Mouse (Mus musculus): Measurements from ENCODE around the gene Crybg3. TPM values are rescaled to one million over a fixed set of nuclear protein-coding genes. Genes with fewer than 3 reads are reported as not detected.

The Crybg3 gene
- total and polyA plus RNA-seq, 3 experiments: 2.7 to 5.0 (median 2.8) TPM

DNA sequence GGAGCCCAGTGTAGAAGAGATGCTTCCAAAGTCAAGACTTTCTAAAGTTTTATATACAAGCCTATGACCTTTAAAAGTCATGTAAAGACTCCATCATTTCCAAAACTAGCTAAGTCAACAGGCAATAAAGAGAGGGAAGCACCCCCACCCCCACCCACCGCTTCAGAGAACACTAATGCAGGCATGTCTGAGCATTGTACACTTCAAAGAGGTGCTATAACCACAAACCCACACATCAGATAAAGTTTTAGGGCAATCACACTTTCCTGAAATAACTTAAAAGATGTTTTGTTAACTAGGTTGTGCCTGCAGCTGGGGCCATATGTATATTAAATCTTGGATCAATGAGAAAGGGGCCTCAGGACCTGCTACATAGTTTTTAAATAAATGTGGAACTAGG is 130.9 kb downstream of the Crybg3 start:
- H3K4me3 ChIP-seq (replicated peaks in 1 of 3; ENCODE audit: low read depth in 2 of 3, low read length in 2 of 3, poor library complexity in 1 of 3): no peak overlapping the region
- peaks cover under 1% of the 10 kb centered on the region for H3K9me3 ChIP-seq (replicated peaks; ENCODE audit: low read length)
- peaks cover 0 to 23% of the 10 kb centered on the region in 2 experiments; a peak in 3 of 4 replicates for H3K4me1 ChIP-seq (ENCODE audit: control insufficient read depth in 1 of 2, insufficient read depth in 2 of 2)
- no peak for DNase-seq (ENCODE audit: extremely low read depth)
- in situ Hi-C loops (cut with MboI; ENCODE audit: low pct_ligation_motif_present, low pct_unique_long_range_greater_than_20kb, low sequenced_read_pairs): loop anchor here (10.0 kb wide), 1 partner anchor 85 kb away; no protein-coding TSS in a partner anchor
- no peak overlapping the region for H3K4me2 ChIP-seq (ENCODE audit: insufficient read depth, low read depth, poor library complexity, severe bottlenecking)
- no peak overlapping the region for H3K9ac ChIP-seq (ENCODE audit: insufficient read depth, low read depth)
- peaks cover 20% of the 10 kb centered on the region for H3K79me2 ChIP-seq (replicated peaks; ENCODE audit: control insufficient read depth, extremely low read depth, insufficient read depth, poor library complexity, severe bottlenecking)
- H3K27ac ChIP-seq (ENCODE audit: insufficient read depth, low read depth): no peak overlapping the region
- H3K36me3 ChIP-seq (replicated peaks in 1 of 2; ENCODE audit: control insufficient read depth in 1 of 2, insufficient read depth in 1 of 2, low read length in 1 of 2): peaks cover 0 to under 1% of the 10 kb centered on the region in 2 experiments
- TF ChIP-seq SMC3 (IDR thresholded peaks at IDR 0.05; ENCODE audit: low read depth, low read length): no peak
- TF ChIP-seq ZMIZ1 (IDR thresholded peaks at IDR 0.05; ENCODE audit: low read depth, low read length): no peak
- TF ChIP-seq JUND (conservative IDR thresholded peaks at IDR 0.05; ENCODE audit: low read depth, low read length): no peak
- no peak for TF ChIP-seq TBP (conservative IDR thresholded peaks at IDR 0.05; ENCODE audit: low read depth, low read length)
- no peak for TF ChIP-seq E2F4 (IDR thresholded peaks at IDR 0.05; ENCODE audit: insufficient replicate concordance, low read depth, low read length)
- no peak for TF ChIP-seq BHLHE40 (IDR thresholded peaks at IDR 0.05; ENCODE audit: low read depth, low read length)
- TF ChIP-seq CHD1 (IDR thresholded peaks at IDR 0.05; ENCODE audit: low read depth, low read length): no peak
- TF ChIP-seq SIN3A (IDR thresholded peaks at IDR 0.05; ENCODE audit: low read length): no peak
- TF ChIP-seq CTCF (conservative IDR thresholded peaks at IDR 0.05 in 1 of 2, IDR thresholded peaks at IDR 0.05 in 1 of 2; ENCODE audit: low read depth in 2 of 2, low read length in 2 of 2): no peak
- no peak for TF ChIP-seq USF1 (IDR thresholded peaks at IDR 0.05; ENCODE audit: low read depth, low read length)
- no peak for TF ChIP-seq MAFK (IDR thresholded peaks at IDR 0.05; ENCODE audit: insufficient replicate concordance, low read length)
- no peak for TF ChIP-seq MEF2A (IDR thresholded peaks at IDR 0.05; ENCODE audit: borderline replicate concordance, low read depth, low read length)
- no peak for TF ChIP-seq USF2 (conservative IDR thresholded peaks at IDR 0.05; ENCODE audit: low read depth, low read length)
- TF ChIP-seq NRF1 (IDR thresholded peaks at IDR 0.05; ENCODE audit: low read depth, low read length): no peak
- no peak for TF ChIP-seq MYC (IDR thresholded peaks at IDR 0.05; ENCODE audit: low read depth, low read length)
- no peak for TF ChIP-seq IRF4 (IDR thresholded peaks at IDR 0.05; ENCODE audit: low read depth, low read length)
- no peak for TF ChIP-seq RAD21 (IDR thresholded peaks at IDR 0.05; ENCODE audit: low read depth, low read length)
- no peak for TF ChIP-seq MAX (IDR thresholded peaks at IDR 0.05; ENCODE audit: low read length)
- TF ChIP-seq TCF12 (IDR thresholded peaks at IDR 0.05; ENCODE audit: low read depth, low read length): no peak
- TF ChIP-seq ETS1 (conservative IDR thresholded peaks at IDR 0.05; ENCODE audit: low read depth, low read length): no peak
- no peaks in the 10 kb centered on the region for H3K27me3 ChIP-seq (replicated peaks)
- dilution Hi-C loops (cut with MboI; ENCODE audit: extremely low pct_ligation_motif_present, extremely low pct_unique_long_range_greater_than_20kb, low sequenced_read_pairs): no loop called here

DNA sequence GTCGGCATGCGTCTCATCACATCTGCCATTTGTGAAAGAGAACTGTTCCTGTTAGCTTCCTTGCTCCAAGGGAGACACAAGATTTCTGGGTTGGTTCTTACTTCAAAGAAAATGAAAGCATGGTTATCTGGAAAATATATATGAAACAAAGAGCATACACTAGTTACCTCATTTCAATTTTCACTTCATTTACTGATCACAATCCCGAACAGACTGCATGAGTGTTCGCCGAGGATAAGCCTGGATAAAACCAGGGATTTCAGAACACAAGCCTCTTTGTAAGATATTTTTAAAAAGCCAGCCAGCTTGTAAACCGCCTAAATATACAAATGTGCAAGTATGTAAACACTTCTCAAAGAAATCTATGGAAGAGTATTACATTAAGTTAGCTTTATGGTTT is 136.8 kb downstream of the Crybg3 start:
- H3K27ac ChIP-seq (ENCODE audit: insufficient read depth, low read depth): no peak overlapping the region
- in situ Hi-C loops (cut with MboI; ENCODE audit: low pct_ligation_motif_present, low pct_unique_long_range_greater_than_20kb, low sequenced_read_pairs): no loop called here
- H3K79me2 ChIP-seq (replicated peaks; ENCODE audit: control insufficient read depth, extremely low read depth, insufficient read depth, poor library complexity, severe bottlenecking): no peaks in the 10 kb centered on the region
- peaks cover 5% of the 10 kb centered on the region for H3K9me3 ChIP-seq (replicated peaks; ENCODE audit: low read length)
- no peak overlapping the region for H3K9ac ChIP-seq (ENCODE audit: insufficient read depth, low read depth)
- dilution Hi-C loops (cut with MboI; ENCODE audit: extremely low pct_ligation_motif_present, extremely low pct_unique_long_range_greater_than_20kb, low sequenced_read_pairs): no loop called here
- no peak overlapping the region for H3K4me2 ChIP-seq (ENCODE audit: insufficient read depth, low read depth, poor library complexity, severe bottlenecking)
- TF ChIP-seq KAT2A (IDR thresholded peaks at IDR 0.05; ENCODE audit: insufficient replicate concordance, low read length) (no peak), TBP (conservative IDR thresholded peaks at IDR 0.05; ENCODE audit: low read depth, low read length) (no peak), USF1 (IDR thresholded peaks at IDR 0.05; ENCODE audit: low read depth, low read length) (no peak), GABPA (IDR thresholded peaks at IDR 0.05; ENCODE audit: insufficient replicate concordance, low read depth, low read length) (no peak), ELF1 (IDR thresholded peaks at IDR 0.05; ENCODE audit: low read depth, low read length) (no peak), CHD2 (IDR thresholded peaks at IDR 0.05; ENCODE audit: low read length) (no peak), NELFE (IDR thresholded peaks at IDR 0.05; ENCODE audit: low read depth, low read length) (no peak)
- H3K27me3 ChIP-seq (replicated peaks): no peaks in the 10 kb centered on the region
- peaks cover 6 to 18% of the 10 kb centered on the region in 2 experiments; a peak in 3 of 4 replicates for H3K4me1 ChIP-seq (ENCODE audit: control insufficient read depth in 1 of 2, insufficient read depth in 2 of 2)
- no peaks in the 10 kb centered on the region for H3K36me3 ChIP-seq (replicated peaks in 1 of 2; ENCODE audit: control insufficient read depth in 1 of 2, insufficient read depth in 1 of 2, low read length in 1 of 2)
- no peak overlapping the region for H3K4me3 ChIP-seq (replicated peaks in 1 of 3; ENCODE audit: low read depth in 2 of 3, low read length in 2 of 3, poor library complexity in 1 of 3)
- no peak for DNase-seq (ENCODE audit: extremely low read depth)
